Mouse (Mus musculus): ENCODE results near the gene Cfap100. TPM values are rescaled to one million over a fixed set of nuclear protein-coding genes. Genes with fewer than 3 reads are reported as not detected.
A peak's percentile ranks its signal among the peaks of the same experiment; 100 is the strongest.

Gene Cfap100
- polyA plus RNA-seq, 1 experiment from 2014 or later = 8.1 TPM

DNA sequence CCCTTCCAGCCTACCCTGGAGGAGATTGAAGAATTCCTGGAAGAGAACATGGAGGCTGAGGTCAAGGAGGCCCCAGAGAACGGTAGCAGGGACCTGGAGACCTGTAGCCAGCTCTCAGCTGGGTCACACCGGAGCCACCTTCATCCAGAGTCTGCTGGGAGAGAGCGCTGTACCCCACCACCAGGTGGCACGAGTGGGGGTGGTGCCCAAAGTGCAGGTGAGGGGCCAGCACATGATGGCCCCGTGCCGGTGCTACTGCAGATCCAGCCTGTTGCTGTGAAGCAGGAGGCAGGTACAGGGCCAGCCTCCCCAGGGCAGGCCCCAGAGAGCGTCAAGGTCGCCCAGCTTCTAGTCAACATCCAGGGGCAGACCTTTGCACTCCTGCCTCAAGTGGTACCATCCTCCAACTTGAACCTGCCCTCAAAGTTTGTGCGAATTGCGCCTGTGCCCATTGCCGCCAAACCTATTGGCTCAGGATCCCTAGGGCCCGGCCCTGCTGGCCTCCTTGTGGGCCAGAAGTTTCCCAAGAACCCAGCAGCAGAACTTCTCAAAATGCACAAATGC, 38.3 kb upstream of the Cfap100 start:
- no peak for ATAC-seq (replicated peaks)
- no peak overlapping the region for H3K27ac ChIP-seq
- H3K27me3 ChIP-seq (replicated peaks) = peaks cover 16% of the 10 kb centered on the region
- no peak overlapping the region for H3K4me2 ChIP-seq
- H3K4me1 ChIP-seq = peaks cover 17% of the 10 kb centered on the region
- no peak overlapping the region for H3K9ac ChIP-seq
- H3K4me3 ChIP-seq = no peak overlapping the region
- H3K9me3 ChIP-seq = no peaks in the 10 kb centered on the region
- H3K36me3 ChIP-seq (replicated peaks) = no peaks in the 10 kb centered on the region
- 94% methylated on average over 12 of the region's 12 CpGs for WGBS

GRCm38 (mm10) chr6:90466079-90466478, 37.5 kb upstream of the Cfap100 start:
- H3K27me3 ChIP-seq (replicated peaks) = peaks cover 18% of the 10 kb centered on the region
- no peaks in the 10 kb centered on the region for H3K9me3 ChIP-seq
- H3K36me3 ChIP-seq (replicated peaks) = no peaks in the 10 kb centered on the region
- no peak overlapping the region for H3K27ac ChIP-seq
- WGBS = 81% methylated on average over 10 of the region's 10 CpGs
- ATAC-seq (replicated peaks) = no peak
- H3K4me1 ChIP-seq = peaks cover 21% of the 10 kb centered on the region
- H3K4me3 ChIP-seq = no peak overlapping the region
- H3K4me2 ChIP-seq = no peak overlapping the region
- H3K9ac ChIP-seq = no peak overlapping the region

- H3K4me1 ChIP-seq = peaks cover 21% of the 10 kb centered on the region
- no peak overlapping the region for H3K4me3 ChIP-seq
- H3K36me3 ChIP-seq (replicated peaks) = no peaks in the 10 kb centered on the region
- H3K27ac ChIP-seq = no peak overlapping the region
- H3K27me3 ChIP-seq (replicated peaks) = peaks cover 18% of the 10 kb centered on the region
- WGBS = 94% methylated on average over 11 of the region's 11 CpGs
- no peak overlapping the region; the same call in 1 of the 2 replicates for H3K4me2 ChIP-seq
- no peak overlapping the region for H3K9ac ChIP-seq
- H3K9me3 ChIP-seq = no peaks in the 10 kb centered on the region
- no peak for ATAC-seq (replicated peaks)
Observed at GRCm38 (mm10) chr6:90465028-90465640, 36.5 kb upstream of the Cfap100 start.

DNA sequence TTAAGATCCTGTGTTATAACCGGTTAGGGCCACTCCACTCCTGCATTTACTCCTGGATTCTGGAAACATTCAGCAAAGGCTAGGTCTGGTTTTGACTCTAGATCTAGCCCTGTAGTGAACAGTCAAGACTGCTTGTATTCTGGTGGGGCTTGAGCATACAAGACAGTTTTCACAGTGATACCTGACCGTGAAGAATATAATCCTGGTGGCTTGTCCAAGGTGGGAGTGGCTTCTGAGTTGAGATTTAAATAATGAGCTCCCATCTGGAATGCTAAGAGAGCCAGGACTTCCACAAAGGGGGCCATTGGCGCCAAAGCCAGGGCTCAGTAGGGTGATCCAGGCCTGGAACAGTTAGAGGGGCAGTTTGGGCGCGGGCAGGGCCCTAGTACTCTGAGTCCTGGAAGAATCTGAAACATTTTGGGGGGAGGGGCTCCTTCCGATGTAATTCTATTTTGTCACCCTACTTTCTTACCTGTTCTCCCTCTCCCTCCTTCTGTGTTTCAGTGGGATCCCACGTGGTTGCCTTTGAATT, 35.4 kb upstream of the Cfap100 start:
- Histone ChIP-seq H3K4me1 (peaks cover 21% of the 10 kb centered on the region), H3K4me3 (peak overlapping the region; percentile 65), H3K36me3 (replicated peaks) (no peaks in the 10 kb centered on the region), H3K4me2 (peak overlapping the region; percentile 99), H3K9me3 (no peaks in the 10 kb centered on the region), H3K9ac (peak overlapping the region; percentile 51; the same call in 1 of the 2 replicates), H3K27ac (no peak overlapping the region), H3K27me3 (replicated peaks) (peaks cover 18% of the 10 kb centered on the region)
- 0 out of 2 replicates have a peak, but pooled peaks have one; percentile 1 for ATAC-seq (replicated peaks)
- WGBS = 37% methylated on average over 7 of the region's 7 CpGs

DNA sequence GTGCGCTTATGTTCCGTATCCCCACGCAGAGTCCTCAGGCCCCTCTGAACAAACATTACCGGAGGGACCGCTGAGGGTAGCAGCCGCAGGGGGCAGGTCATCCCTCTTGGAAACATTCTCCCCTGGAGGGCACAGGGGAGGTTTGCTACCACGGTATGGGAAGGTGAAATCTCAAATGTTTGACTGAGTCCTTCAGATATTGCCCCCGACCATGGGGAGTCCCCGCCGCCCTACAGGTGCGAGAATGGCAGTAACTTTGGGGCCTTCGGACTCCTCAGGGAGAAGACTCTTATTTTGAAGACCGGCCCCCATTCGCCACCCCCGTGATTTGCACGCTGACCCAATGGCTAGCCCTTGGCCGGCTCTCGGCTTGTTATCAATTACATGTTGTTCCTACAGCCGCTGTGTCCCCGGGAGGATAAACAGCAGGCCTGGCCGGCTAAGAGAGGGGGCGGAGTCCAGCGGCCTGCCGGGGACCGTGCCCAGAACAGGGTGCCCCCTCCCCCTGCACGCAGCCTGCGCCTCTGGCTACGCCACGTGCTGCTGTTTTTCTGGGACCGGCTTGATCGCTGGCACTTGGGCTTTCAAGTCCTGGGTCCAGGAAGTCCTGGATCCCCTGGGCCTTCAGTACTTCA, 34.7 kb upstream of the Cfap100 start:
- peak; percentile 71 for ATAC-seq (replicated peaks)
- Histone ChIP-seq H3K36me3 (replicated peaks) (no peaks in the 10 kb centered on the region), H3K9me3 (no peaks in the 10 kb centered on the region), H3K4me2 (peak overlapping the region; percentile 99), H3K4me3 (peak overlapping the region; percentile 65), H3K4me1 (peaks cover 21% of the 10 kb centered on the region), H3K9ac (peak overlapping the region; percentile 51), H3K27ac (peak overlapping the region; percentile 27), H3K27me3 (replicated peaks) (peaks cover 18% of the 10 kb centered on the region)
- WGBS = under 1% methylated on average over 31 of the region's 31 CpGs

- H3K27me3 ChIP-seq (replicated peaks) = peaks cover 18% of the 10 kb centered on the region
Observed at GRCm38 (mm10) chr6:90462841-90463227, 34.2 kb upstream of the Cfap100 start.

DNA sequence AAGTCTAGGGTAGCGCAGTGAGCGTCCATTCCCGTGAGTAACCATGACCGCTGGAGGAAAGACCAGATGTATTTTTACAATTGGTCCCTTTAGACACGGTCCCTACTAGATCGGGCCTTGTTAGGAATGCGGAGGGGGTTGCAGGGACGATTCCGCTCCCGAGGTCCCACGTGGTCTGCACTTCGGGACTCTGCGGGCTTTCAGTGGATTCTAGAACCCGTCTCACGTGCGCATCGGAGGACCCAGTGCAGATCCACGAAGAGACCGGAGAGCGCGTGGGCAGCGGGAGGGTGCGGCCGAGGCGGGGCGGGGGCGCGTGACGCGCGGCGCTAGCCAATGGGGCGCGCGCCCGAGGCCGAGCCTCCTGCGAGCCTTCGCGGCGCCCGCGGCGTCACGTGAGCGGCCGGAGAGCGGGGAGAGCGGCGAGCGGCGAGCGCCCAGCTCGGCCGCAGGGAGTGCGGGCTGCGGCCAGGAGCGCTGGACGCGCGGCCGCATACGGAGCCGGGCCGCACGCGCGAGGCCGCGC, 33.6 kb upstream of the Cfap100 start, which contains the start of gene Klf15:
Klf15 (plus strand) TSS at position 396 of the 526 bp plus-strand sequence.
- peak within 1 kb of the TSS; percentile 51 for H3K9ac ChIP-seq
- peaks cover 21% of the 10 kb centered on the region for H3K4me1 ChIP-seq
- peak within 1 kb of the TSS; percentile 65 for H3K4me3 ChIP-seq
- H3K27ac ChIP-seq = peak within 1 kb of the TSS; percentile 27
- peak; percentile 83 for ATAC-seq (replicated peaks)
- H3K27me3 ChIP-seq (replicated peaks) = peaks cover 18% of the 10 kb centered on the region
- no peaks in the 10 kb centered on the region for H3K36me3 ChIP-seq (replicated peaks)
- under 1% methylated on average over 70 of the region's 70 CpGs for WGBS
- H3K9me3 ChIP-seq = no peaks in the 10 kb centered on the region
- H3K4me2 ChIP-seq = peak within 1 kb of the TSS; percentile 99

More at GRCm38 (mm10) chr6:90462841-90463227, 34.2 kb upstream of the Cfap100 start:
- ATAC-seq (replicated peaks) = peak; percentile 61
- Histone ChIP-seq H3K36me3 (replicated peaks) (no peaks in the 10 kb centered on the region), H3K4me1 (peaks cover 21% of the 10 kb centered on the region), H3K27ac (peak overlapping the region; percentile 27), H3K4me3 (peak overlapping the region; percentile 65), H3K9ac (peak overlapping the region; percentile 51), H3K9me3 (no peaks in the 10 kb centered on the region), H3K4me2 (peak overlapping the region; percentile 99)
- under 1% methylated on average over 38 of the region's 38 CpGs for WGBS

GRCm38 (mm10) chr6:90461771-90462170, 33.2 kb upstream of the Cfap100 start:
- Histone ChIP-seq H3K9ac (peak overlapping the region; percentile 51; the same call in 1 of the 2 replicates), H3K27ac (no peak overlapping the region)
- WGBS = 14% methylated on average over 12 of the region's 12 CpGs

DNA sequence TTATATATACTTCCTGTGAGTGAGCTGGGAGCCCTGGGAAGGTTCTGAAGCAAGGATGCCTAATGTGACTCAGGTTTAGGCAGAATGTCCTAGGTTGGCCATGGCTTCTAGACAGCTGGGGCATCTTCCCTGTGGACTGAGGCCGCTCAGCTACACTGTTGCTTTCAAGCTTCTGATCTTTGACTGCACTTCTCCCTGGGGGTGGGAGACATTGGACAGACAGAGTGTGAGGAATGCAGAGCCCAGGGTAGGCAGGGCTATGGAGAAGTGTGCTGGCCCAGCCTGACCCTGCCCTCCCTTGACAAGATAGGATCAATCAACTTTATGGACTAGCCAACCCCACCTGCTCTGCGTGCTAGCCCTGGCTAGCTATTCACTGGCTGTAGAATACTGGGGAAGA, 32.6 kb upstream of the Cfap100 start:
- H3K9ac ChIP-seq = no peak overlapping the region
- H3K9me3 ChIP-seq = no peaks in the 10 kb centered on the region
- no peak overlapping the region for H3K27ac ChIP-seq
- H3K4me1 ChIP-seq = peaks cover 21% of the 10 kb centered on the region
- H3K36me3 ChIP-seq (replicated peaks) = no peaks in the 10 kb centered on the region
- H3K4me2 ChIP-seq = no peak overlapping the region
- H3K27me3 ChIP-seq (replicated peaks) = peaks cover 18% of the 10 kb centered on the region
- ATAC-seq (replicated peaks) = no peak
- no peak overlapping the region for H3K4me3 ChIP-seq
- 57% methylated on average over 2 of the region's 2 CpGs for WGBS

More at GRCm38 (mm10) chr6:90461771-90462170, 33.2 kb upstream of the Cfap100 start:
- Histone ChIP-seq H3K9me3 (no peaks in the 10 kb centered on the region), H3K4me1 (peaks cover 21% of the 10 kb centered on the region), H3K36me3 (replicated peaks) (no peaks in the 10 kb centered on the region), H3K4me3 (peak overlapping the region; percentile 65), H3K27me3 (replicated peaks) (peaks cover 18% of the 10 kb centered on the region), H3K4me2 (peak overlapping the region; percentile 99)
- no peak for ATAC-seq (replicated peaks)

DNA sequence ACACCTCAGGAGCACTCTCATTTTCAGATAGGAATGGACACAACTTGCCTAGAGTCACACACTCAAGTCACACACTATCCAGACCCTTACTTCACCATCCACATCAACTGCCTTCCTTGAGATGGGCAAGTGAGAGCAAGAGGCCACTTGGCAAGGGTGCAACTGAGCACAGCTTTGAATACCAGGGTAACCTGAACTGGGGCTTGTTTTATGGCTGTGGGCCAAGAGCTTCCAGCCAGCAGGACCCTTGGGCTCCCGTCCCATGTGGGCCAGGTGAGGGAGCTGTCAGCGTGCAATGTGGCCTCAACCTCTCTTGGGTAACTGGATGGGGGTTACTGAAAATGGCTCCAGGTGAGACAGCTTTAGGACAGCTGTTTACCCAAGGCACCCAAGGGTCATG, 28.8 kb upstream of the Cfap100 start:
- WGBS = 79% methylated on average over 2 of the region's 2 CpGs

DNA sequence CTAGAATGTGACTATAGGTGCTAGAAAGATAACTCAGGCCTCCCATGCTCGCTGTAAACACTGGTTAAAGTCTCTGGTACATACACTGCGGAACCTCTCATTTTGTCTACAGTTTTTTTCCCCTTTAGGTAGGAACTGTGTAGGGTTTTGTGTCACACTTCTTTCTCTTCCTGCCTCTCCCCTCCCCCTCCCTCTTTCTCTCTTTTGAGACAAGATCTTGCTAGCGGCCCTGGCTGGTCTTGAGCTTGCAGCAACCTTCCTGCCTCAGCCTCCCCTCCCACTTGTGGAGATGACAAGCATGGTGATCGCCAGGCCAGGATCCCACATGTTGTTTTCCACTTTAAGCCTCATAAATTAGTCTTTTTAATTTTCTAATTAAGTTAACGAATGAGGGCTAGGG, 25.2 kb upstream of the Cfap100 start:
- 88% methylated on average over 5 of the region's 5 CpGs for WGBS
- Histone ChIP-seq H3K27me3 (replicated peaks) (no peaks in the 10 kb centered on the region), H3K4me2 (no peak overlapping the region), H3K4me1 (no peaks in the 10 kb centered on the region), H3K27ac (no peak overlapping the region), H3K4me3 (no peak overlapping the region), H3K9ac (no peak overlapping the region), H3K9me3 (no peaks in the 10 kb centered on the region), H3K36me3 (replicated peaks) (no peaks in the 10 kb centered on the region)
- ATAC-seq (replicated peaks) = no peak

More for the DNA sequence above, 28.8 kb upstream of the Cfap100 start:
- H3K9ac ChIP-seq = no peak overlapping the region
- H3K4me2 ChIP-seq = no peak overlapping the region
- H3K27ac ChIP-seq = no peak overlapping the region
- 0 out of 2 replicates have a peak, but pooled peaks cover 4% of the 10 kb centered on the region for H3K27me3 ChIP-seq (replicated peaks)
- peaks cover 6% of the 10 kb centered on the region; the same call in 1 of the 2 replicates for H3K4me1 ChIP-seq
- no peaks in the 10 kb centered on the region for H3K9me3 ChIP-seq
- H3K36me3 ChIP-seq (replicated peaks) = no peaks in the 10 kb centered on the region
- ATAC-seq (replicated peaks) = no peak
- no peak overlapping the region for H3K4me3 ChIP-seq

GRCm38 (mm10) chr6:90452603-90453002, 24.0 kb upstream of the Cfap100 start:
- Histone ChIP-seq H3K36me3 (replicated peaks) (no peaks in the 10 kb centered on the region), H3K4me2 (no peak overlapping the region), H3K27me3 (replicated peaks) (no peaks in the 10 kb centered on the region), H3K27ac (no peak overlapping the region), H3K9me3 (no peaks in the 10 kb centered on the region), H3K4me3 (no peak overlapping the region), H3K4me1 (no peaks in the 10 kb centered on the region), H3K9ac (no peak overlapping the region)
- no peak for ATAC-seq (replicated peaks)

Data from midbrain, embryonic 15.5 days (tissue).